Mouse (Mus musculus) neural tube, embryonic 11.5 days (tissue): Measurements from ENCODE around the gene Gm20388. TPM values are rescaled to one million over a fixed set of nuclear protein-coding genes. Genes with fewer than 3 reads are reported as not detected.
A peak's percentile ranks its signal among the peaks of the same experiment; 100 is the strongest.

Experiments
- ATAC-seq: fragments of 200-750 bp; cut with Nextera tagmentation; 2 replicates; pipeline ENCODE4 v1.8.0; 2017; ENCODE audit warnings: moderate number of reproducible peaks, mild to moderate bottlenecking, moderate TSS enrichment, moderate library complexity; ENCODE audit not compliant: insufficient read depth, low FRiP score, low TSS enrichment
- DNase-seq: peaks from one replicate; pipeline ENCODE4 v3.0.0-alpha.2; 2015; ENCODE audit warnings: low spot score
- H3K27ac ChIP-seq: fragments of 300-500 bp; sonication (generic); 2 replicates; pipeline ENCODE4 v1.5.1; 2014; ENCODE audit warnings: low read depth, mild to moderate bottlenecking, low read length
- H3K27me3 ChIP-seq: fragments of 300-500 bp; sonication (generic); 2 replicates; pipeline ENCODE4 v1.6.1; 2014; ENCODE audit warnings: mild to moderate bottlenecking, low read length, mixed read lengths; ENCODE audit not compliant: control insufficient read depth, insufficient read depth
- H3K36me3 ChIP-seq: fragments of 300-500 bp; sonication (generic); 2 replicates; pipeline ENCODE4 v1.6.1; 2014; ENCODE audit warnings: mild to moderate bottlenecking, low read length, moderate library complexity, mixed read lengths; ENCODE audit not compliant: control insufficient read depth, insufficient read depth
- H3K4me1 ChIP-seq: fragments of 300-500 bp; sonication (generic); 2 replicates; pipeline ENCODE4 v1.6.1; 2014; ENCODE audit warnings: low read length, mixed read lengths; ENCODE audit not compliant: control insufficient read depth, insufficient read depth
- H3K4me2 ChIP-seq: fragments of 300-500 bp; sonication (generic); 2 replicates; pipeline ENCODE4 v1.6.1; 2014; ENCODE audit warnings: low read depth, mild to moderate bottlenecking, moderate library complexity
- H3K4me3 ChIP-seq: fragments of 300-500 bp; sonication (generic); 2 replicates; pipeline ENCODE4 v1.5.1; 2014; ENCODE audit warnings: low read depth, low read length
- H3K9ac ChIP-seq: fragments of 300-500 bp; sonication (generic); 2 replicates; pipeline ENCODE4 v1.6.1; 2014; ENCODE audit warnings: mild to moderate bottlenecking, low read length
- H3K9me3 ChIP-seq: fragments of 300-500 bp; sonication (generic); 2 replicates; pipeline ENCODE4 v1.6.1; 2016; ENCODE audit warnings: low read length; ENCODE audit not compliant: control insufficient read depth
- WGBS: fragments of 180-500 bp; shearing (Covaris S2); extraction: QIAGEN DNeasy Blood & Tissue Kit; methylation state at CpG from one replicate; pipeline ENCODE4 v1.1.7; 2014; 5-methylcytosine and 5-hydroxymethylcytosine counted together
- polyA plus RNA-seq: library from polyadenylated mRNA; unstranded; fragments of >200 nt; fragmentation: Nextera tagmentation; extraction: Ambion mirVana; gene quantifications from 2 replicates; pipeline ENCODE4 v1.2.1, GENCODE M21; 2014

Gm20388 gene
- polyA plus RNA-seq, 1 experiment from 2014 or later = not detected

DNA sequence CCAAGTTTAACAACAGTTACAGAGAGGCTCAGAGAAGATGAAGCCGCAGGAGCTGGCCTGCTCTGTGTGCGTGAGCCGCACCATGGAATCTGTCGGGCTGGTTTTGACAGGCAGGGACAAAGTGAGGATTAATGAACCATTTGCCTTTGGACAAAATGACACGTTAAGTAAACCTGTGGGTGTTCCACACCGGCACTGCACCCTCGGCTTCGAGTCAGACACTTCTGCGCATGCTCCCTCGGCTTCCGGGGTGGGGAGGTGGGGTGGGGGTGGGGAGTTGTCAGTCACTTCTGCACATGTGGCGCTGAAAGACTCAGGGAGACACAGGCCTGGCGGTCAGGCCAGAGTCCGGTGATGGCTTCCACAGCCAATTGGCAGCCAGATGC is 1352.7 kb downstream of the Gm20388 start:
- H3K9ac ChIP-seq = no peak overlapping the region
- DNase-seq (no peak), ATAC-seq (no peak)
- 58% methylated on average over 14 of the region's 14 CpGs for WGBS
- no peak overlapping the region for H3K4me2 ChIP-seq
- no peaks in the 10 kb centered on the region for H3K36me3 ChIP-seq
- H3K27me3 ChIP-seq = no peaks in the 10 kb centered on the region
- H3K27ac ChIP-seq = no peak overlapping the region
- peaks cover 5% of the 10 kb centered on the region; the same call in 1 of the 2 replicates for H3K4me1 ChIP-seq
- no peak overlapping the region for H3K4me3 ChIP-seq
- H3K9me3 ChIP-seq = no peaks in the 10 kb centered on the region

DNA sequence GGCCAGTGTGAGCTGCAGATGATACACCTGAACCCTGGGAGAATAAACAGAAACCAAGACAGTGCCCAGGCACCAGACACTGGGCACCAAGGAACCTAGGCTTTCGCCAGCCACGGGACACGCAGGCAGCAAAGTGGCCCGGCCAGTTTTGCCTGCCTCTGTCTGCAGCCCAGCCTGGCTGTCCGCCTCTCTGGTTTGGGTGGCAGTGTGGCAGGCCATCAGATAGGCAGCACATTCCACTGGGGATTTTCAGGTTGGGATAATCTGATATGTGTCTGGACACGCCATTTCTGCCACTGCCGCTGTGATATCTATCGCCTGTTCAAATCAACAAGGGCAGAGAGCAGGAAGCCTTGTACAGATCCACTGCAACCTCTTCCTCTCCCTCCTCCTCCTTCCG is 1353.6 kb downstream of the Gm20388 start:
- H3K4me2 ChIP-seq = no peak overlapping the region

DNA sequence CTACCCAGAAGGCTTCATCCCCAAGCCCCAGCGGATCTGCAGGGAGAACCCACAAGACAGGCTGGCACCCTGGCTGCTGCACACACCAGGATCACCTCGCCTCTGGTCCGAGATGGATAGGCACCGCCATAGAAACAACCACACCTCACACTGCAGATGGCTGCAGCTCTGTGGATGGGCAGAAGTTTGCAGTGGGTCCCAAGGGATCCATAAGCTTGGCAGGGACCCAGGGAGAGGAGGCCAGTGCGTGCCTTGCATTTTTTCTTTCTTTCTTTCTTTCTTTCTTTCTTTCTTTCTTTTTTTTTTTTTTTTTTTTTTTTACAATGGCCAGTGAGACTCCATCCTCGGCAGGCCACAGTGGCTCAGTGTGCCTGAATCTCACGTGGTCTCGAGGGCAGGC is 1360.9 kb downstream of the Gm20388 start:
- Histone ChIP-seq H3K4me1 (no peaks in the 10 kb centered on the region), H3K9ac (no peak overlapping the region), H3K9me3 (no peaks in the 10 kb centered on the region), H3K4me2 (no peak overlapping the region), H3K27me3 (no peaks in the 10 kb centered on the region), H3K27ac (no peak overlapping the region), H3K4me3 (no peak overlapping the region), H3K36me3 (no peaks in the 10 kb centered on the region)
- 78% methylated on average over 8 of the region's 8 CpGs for WGBS
- DNase-seq = no peak
- no peak for ATAC-seq

More for the DNA sequence above, 1353.6 kb downstream of the Gm20388 start:
- no peaks in the 10 kb centered on the region for H3K27me3 ChIP-seq
- no peak overlapping the region for H3K27ac ChIP-seq
- WGBS = 85% methylated on average over 9 of the region's 9 CpGs
- H3K9ac ChIP-seq = no peak overlapping the region
- no peaks in the 10 kb centered on the region for H3K36me3 ChIP-seq
- no peak for ATAC-seq
- no peaks in the 10 kb centered on the region for H3K9me3 ChIP-seq
- no peak for DNase-seq
- no peak overlapping the region for H3K4me3 ChIP-seq
- H3K4me1 ChIP-seq = no peaks in the 10 kb centered on the region

- H3K4me1 ChIP-seq = no peaks in the 10 kb centered on the region
- DNase-seq = no peak
- H3K9ac ChIP-seq = no peak overlapping the region; the same call in 1 of the 2 replicates
- no peak overlapping the region for H3K4me3 ChIP-seq
- no peak overlapping the region for H3K27ac ChIP-seq
- peak overlapping the region; percentile 14; the same call in 1 of the 2 replicates for H3K4me2 ChIP-seq
- no peaks in the 10 kb centered on the region for H3K9me3 ChIP-seq
- ATAC-seq = no peak
- H3K27me3 ChIP-seq = no peaks in the 10 kb centered on the region
- WGBS = 53% methylated on average over 14 of the region's 14 CpGs
- H3K36me3 ChIP-seq = no peaks in the 10 kb centered on the region
These were observed 1362.6 kb downstream of the Gm20388 start for GRCm38 (mm10) chr8:121273195-121273594.

DNA sequence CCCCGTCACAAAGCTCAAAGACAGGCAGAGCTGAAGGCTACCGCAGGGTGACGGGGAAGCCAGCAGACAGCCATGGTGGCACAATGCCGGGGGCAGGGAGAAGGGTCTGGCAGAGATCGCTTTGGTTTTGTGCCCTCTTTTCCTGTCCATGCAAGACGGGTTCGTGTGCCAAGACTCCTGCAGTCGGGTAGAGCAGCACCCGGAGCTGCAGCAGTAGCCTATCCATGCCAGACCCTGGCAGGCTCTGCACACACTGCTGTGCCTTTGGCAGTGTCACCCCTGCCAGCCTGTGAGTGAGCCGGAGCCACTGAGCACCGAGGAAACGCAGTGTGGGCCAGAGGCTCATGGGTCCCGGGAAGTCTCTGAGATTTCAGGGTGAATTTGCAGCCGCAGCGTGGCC is 1363.0 kb downstream of the Gm20388 start:
- no peak for ATAC-seq
- Histone ChIP-seq H3K9ac (no peak overlapping the region), H3K9me3 (no peaks in the 10 kb centered on the region), H3K4me2 (no peak overlapping the region), H3K36me3 (no peaks in the 10 kb centered on the region), H3K27me3 (no peaks in the 10 kb centered on the region), H3K4me1 (no peaks in the 10 kb centered on the region), H3K27ac (no peak overlapping the region), H3K4me3 (no peak overlapping the region)
- WGBS = 87% methylated on average over 15 of the region's 15 CpGs
- no peak for DNase-seq

- no peak overlapping the region for H3K9ac ChIP-seq
- H3K4me3 ChIP-seq = no peak overlapping the region
- H3K27ac ChIP-seq = no peak overlapping the region
- 53% methylated on average over 9 of the region's 9 CpGs for WGBS
- H3K4me1 ChIP-seq = peaks cover 3% of the 10 kb centered on the region; the same call in 1 of the 2 replicates
- no peak overlapping the region for H3K4me2 ChIP-seq
- DNase-seq (no peak), ATAC-seq (no peak)
- H3K9me3 ChIP-seq = no peaks in the 10 kb centered on the region
- H3K36me3 ChIP-seq = no peaks in the 10 kb centered on the region
- H3K27me3 ChIP-seq = no peaks in the 10 kb centered on the region
These were observed 1369.8 kb downstream of the Gm20388 start for GRCm38 (mm10) chr8:121280414-121280813.

DNA sequence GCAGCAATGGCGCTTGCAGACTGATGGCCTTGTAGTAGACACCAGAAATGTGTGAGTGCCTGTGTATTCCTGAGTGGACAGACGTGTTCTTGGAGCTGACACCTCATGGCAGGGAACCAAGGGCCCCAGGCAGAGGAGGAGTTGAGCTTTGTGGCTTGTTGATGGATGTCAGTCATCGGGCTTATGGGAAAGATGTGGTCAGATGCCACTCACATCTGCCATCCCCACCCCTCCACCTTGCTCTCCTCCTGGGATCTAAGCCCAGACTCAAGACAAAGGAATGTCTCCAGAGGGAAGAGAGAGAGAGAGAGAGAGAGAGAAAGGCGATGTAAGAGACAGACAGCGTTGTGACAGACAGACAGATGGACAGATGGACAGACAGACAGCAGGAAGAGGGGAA is 1378.7 kb downstream of the Gm20388 start:
- DNase-seq (no peak), ATAC-seq (no peak)
- no peak overlapping the region for H3K4me2 ChIP-seq
- no peak overlapping the region for H3K9ac ChIP-seq
- H3K9me3 ChIP-seq = no peaks in the 10 kb centered on the region
- no peak overlapping the region for H3K4me3 ChIP-seq
- H3K27me3 ChIP-seq = no peaks in the 10 kb centered on the region
- no peaks in the 10 kb centered on the region for H3K36me3 ChIP-seq
- WGBS = 83% methylated on average over 5 of the region's 5 CpGs
- peaks cover 12% of the 10 kb centered on the region for H3K4me1 ChIP-seq
- no peak overlapping the region for H3K27ac ChIP-seq

- Histone ChIP-seq H3K36me3 (no peaks in the 10 kb centered on the region), H3K9me3 (no peaks in the 10 kb centered on the region), H3K4me3 (no peak overlapping the region), H3K4me2 (no peak overlapping the region), H3K27ac (no peak overlapping the region), H3K9ac (no peak overlapping the region), H3K4me1 (peaks cover 16% of the 10 kb centered on the region), H3K27me3 (no peaks in the 10 kb centered on the region)
- WGBS = 84% methylated on average over 17 of the region's 17 CpGs
- DNase-seq = no peak
- no peak for ATAC-seq
These were observed 1379.9 kb downstream of the Gm20388 start for GRCm38 (mm10) chr8:121290547-121290946.

- H3K27me3 ChIP-seq = no peaks in the 10 kb centered on the region
- ATAC-seq = no peak
- no peaks in the 10 kb centered on the region for H3K36me3 ChIP-seq
- H3K9me3 ChIP-seq = no peaks in the 10 kb centered on the region
- peaks cover 14% of the 10 kb centered on the region for H3K4me1 ChIP-seq
- H3K4me3 ChIP-seq = no peak overlapping the region
- no peak for DNase-seq
- no peak overlapping the region for H3K9ac ChIP-seq
- no peak overlapping the region for H3K4me2 ChIP-seq
- WGBS = 90% methylated on average over 10 of the region's 10 CpGs
- no peak overlapping the region for H3K27ac ChIP-seq
These were observed 1382.8 kb downstream of the Gm20388 start for GRCm38 (mm10) chr8:121293418-121293817.
